1 mouse cellular context compared by ENCODE assay signal in the genomic region with DNA sequence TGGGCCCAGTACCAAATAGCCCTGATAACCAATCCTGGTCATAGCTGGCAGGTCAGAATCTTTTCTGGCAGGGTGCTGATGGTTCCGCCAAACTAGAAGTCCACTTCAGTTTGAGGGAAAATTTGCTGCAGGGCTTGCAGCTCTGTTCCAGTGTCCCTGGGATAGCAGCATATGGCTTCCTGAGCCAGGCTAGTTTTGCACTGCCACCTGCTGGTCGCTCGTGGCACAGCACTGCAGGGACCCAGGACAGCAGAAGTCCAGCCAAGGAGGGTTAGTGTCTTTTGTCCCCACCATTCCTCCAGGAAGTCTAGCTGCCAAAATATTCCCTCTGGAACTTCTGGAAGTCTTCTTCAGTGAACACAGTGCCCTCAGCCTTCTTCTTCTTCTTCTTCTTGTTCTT.
A peak's percentile ranks its signal among the peaks of the same experiment; 100 is the strongest.
TF ChIP-seq lines count a peak whose summit lies in the region.

No protein-coding gene starts in this region.

TF ChIP-seq in MEL, 35 proteins besides CTCF, POLR2A, EP300 and RAD21:
- TF ChIP-seq SMC3 (IDR thresholded peaks at IDR 0.05; ENCODE audit: low read depth, low read length) (peak; percentile 71), GATA1 (IDR thresholded peaks at IDR 0.05; ENCODE audit: low read depth, low read length) (no peak), MYC (IDR thresholded peaks at IDR 0.05; ENCODE audit: low read depth, low read length) (peak; percentile 44; the same call in 1 of the 2 replicates)
